Mouse (Mus musculus) midbrain, postnatal 0 days (tissue): ENCODE data around the gene Nfia. TPM values are rescaled to one million over a fixed set of nuclear protein-coding genes. Genes with fewer than 3 reads are reported as not detected.
A peak's percentile ranks its signal among the peaks of the same experiment; 100 is the strongest.

Experiments used
- ATAC-seq: fragments of 200-750 bp; cut with Nextera tagmentation; 2 replicates; pipeline ENCODE4 v1.8.0; 2017; ENCODE audit warnings: moderate number of reproducible peaks, mild to moderate bottlenecking, moderate TSS enrichment, moderate library complexity; ENCODE audit not compliant: low FRiP score
- DNase-seq: peaks from one replicate; pipeline ENCODE4 v3.0.0-alpha.2; 2015; ENCODE audit warnings: low spot score
- H3K27ac ChIP-seq: fragments of 300-500 bp; sonication (generic); 2 replicates; pipeline ENCODE4 v1.5.1; 2014; ENCODE audit warnings: low read depth, mild to moderate bottlenecking, low read length, mixed read lengths
- H3K27me3 ChIP-seq: fragments of 300-500 bp; sonication (generic); 2 replicates; pipeline ENCODE4 v1.6.1; 2014; ENCODE audit warnings: low read length, control low read depth, mixed read lengths; ENCODE audit not compliant: insufficient read depth
- H3K36me3 ChIP-seq: fragments of 300-500 bp; sonication (generic); 2 replicates; pipeline ENCODE4 v1.6.1; 2014; ENCODE audit warnings: low read length, control low read depth, mixed read lengths; ENCODE audit not compliant: insufficient read depth
- H3K4me1 ChIP-seq: fragments of 300-500 bp; sonication (generic); 2 replicates; pipeline ENCODE4 v1.6.1; 2014; ENCODE audit warnings: mild to moderate bottlenecking, control low read depth, antibody characterized with exemption, low read length, mixed read lengths; ENCODE audit not compliant: insufficient read depth
- H3K4me2 ChIP-seq: fragments of 300-500 bp; sonication (generic); 2 replicates; pipeline ENCODE4 v1.6.1; 2014; ENCODE audit warnings: low read depth, mild to moderate bottlenecking, low read length, mixed read lengths; ENCODE audit not compliant: poor library complexity, severe bottlenecking
- H3K4me3 ChIP-seq: fragments of 300-500 bp; sonication (generic); 2 replicates; pipeline ENCODE4 v1.5.1; 2014; ENCODE audit warnings: low read depth, mild to moderate bottlenecking, low read length, moderate library complexity
- H3K9ac ChIP-seq: fragments of 300-500 bp; sonication (generic); replicated peaks from 2 replicates; pipeline ENCODE4 v1.6.1; 2014; ENCODE audit warnings: mild to moderate bottlenecking, low read length, moderate library complexity, mixed read lengths; ENCODE audit not compliant: poor library complexity, severe bottlenecking
- H3K9me3 ChIP-seq: fragments of 300-500 bp; sonication (generic); 2 replicates; pipeline ENCODE4 v1.6.1; 2016; ENCODE audit warnings: low read length, control low read depth
- CTCF ChIP-seq: IDR thresholded peaks from 2 replicates; pipeline ENCODE4 v1.5.1; 2016; ENCODE audit warnings: antibody characterized with exemption, mild to moderate bottlenecking
- WGBS: fragments of 180-500 bp; shearing (Covaris S2); extraction: QIAGEN DNeasy Blood & Tissue Kit; methylation state at CpG from one replicate; pipeline ENCODE4 v1.1.7; 2014; 5-methylcytosine and 5-hydroxymethylcytosine counted together
- polyA plus RNA-seq: library from polyadenylated mRNA; unstranded; fragments of >200 nt; fragmentation: Nextera tagmentation; extraction: Ambion mirVana; gene quantifications from 2 replicates; pipeline ENCODE4 v1.2.1, GENCODE M21; 2015
- total RNA-seq: library from RNA; depleted of rRNA; stranded (reverse); fragments of >200 nt; gene quantifications from 2 replicates; pipeline ENCODE4 v1.2.3, GENCODE M21; 2014; rRNA removed

The Nfia gene
- total and polyA plus RNA-seq, 2 experiments from 2014 or later, result 35.7 to 51.7 TPM

DNA sequence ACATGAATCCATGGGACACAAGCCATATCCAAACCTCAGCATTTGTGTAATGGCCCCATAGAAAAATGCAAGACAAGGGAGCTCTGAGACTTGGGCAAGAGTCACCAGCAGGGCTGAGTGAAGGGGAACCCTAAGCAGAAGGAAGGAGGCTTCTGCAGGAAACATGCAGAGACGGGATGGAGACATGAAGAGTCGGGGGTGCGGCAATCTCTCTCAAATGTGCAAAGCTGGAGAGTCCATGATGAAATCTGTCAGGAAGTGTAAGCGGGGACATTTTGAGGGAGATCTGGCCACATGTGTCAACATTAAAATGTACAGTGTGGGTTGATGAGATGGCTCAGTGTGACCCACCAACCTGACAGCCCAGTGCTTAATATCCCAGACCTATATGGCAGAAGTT, 361.5 kb downstream of the Nfia start:
- ATAC-seq (no peak), DNase-seq (no peak)
- 98% methylated on average over 4 of the region's 4 CpGs for WGBS
- no peak overlapping the region for H3K4me3 ChIP-seq
- TF ChIP-seq CTCF, result no peak
- H3K27ac ChIP-seq, result no peak overlapping the region
- no peak overlapping the region for H3K9ac ChIP-seq
- H3K27me3 ChIP-seq, result no peaks in the 10 kb centered on the region
- H3K36me3 ChIP-seq, result no peaks in the 10 kb centered on the region
- H3K4me2 ChIP-seq, result no peak overlapping the region
- no peaks in the 10 kb centered on the region for H3K9me3 ChIP-seq
- no peaks in the 10 kb centered on the region for H3K4me1 ChIP-seq

DNA sequence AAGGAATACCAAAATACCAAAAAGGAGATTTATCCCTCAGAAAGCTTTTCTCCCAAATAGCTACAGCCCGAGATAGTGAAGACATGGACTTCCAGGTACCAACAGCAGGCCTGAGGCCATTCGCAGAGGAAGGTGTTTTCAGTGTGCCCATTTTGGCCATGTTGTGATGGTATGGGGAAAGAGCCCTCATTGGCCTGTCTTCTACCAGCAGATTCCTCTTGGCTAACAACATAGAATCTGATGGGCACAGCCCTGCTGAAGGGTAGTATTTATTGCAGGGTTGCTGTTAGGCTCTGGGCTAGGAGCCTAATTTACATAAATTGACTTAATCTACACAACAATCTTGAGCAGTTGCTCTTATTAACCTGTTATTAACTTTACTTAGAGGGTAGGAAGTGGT, 363.5 kb downstream of the Nfia start:
- no peak for DNase-seq
- 97% methylated on average over 2 of the region's 2 CpGs for WGBS
- Histone ChIP-seq H3K9ac (no peak overlapping the region), H3K4me2 (no peak overlapping the region), H3K9me3 (no peaks in the 10 kb centered on the region), H3K4me1 (no peaks in the 10 kb centered on the region), H3K36me3 (no peaks in the 10 kb centered on the region), H3K27ac (no peak overlapping the region), H3K4me3 (no peak overlapping the region), H3K27me3 (no peaks in the 10 kb centered on the region)
- no peak for TF ChIP-seq CTCF
- ATAC-seq, result no peak

DNA sequence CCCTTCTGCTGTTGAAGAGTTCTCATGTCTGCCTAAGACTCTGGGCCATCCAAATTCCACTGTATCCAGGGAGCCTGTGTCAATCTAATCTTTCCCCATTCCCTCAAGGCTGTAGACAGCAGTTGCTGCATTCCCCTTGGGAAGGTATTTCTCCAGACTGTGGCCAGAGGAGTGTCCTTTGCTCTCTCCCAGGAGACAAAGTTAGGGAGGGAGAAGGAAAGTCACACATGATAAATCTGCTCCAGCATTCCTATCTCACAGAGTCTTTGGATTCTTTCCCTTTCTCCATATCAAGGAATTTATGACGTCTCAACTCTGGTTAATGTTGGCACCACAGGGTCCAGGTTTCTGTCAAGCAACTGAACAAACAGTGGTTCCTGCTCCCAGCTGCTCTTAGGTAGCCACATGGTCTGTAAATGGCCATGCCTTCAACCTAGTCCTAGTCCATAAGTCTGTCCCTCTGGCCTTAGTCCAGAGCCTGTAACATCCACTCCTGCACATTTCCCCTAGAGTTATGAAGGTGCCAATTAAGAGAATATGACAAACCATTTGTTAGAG, 370.4 kb downstream of the Nfia start:
- Histone ChIP-seq H3K4me1 (no peaks in the 10 kb centered on the region), H3K4me3 (no peak overlapping the region), H3K9ac (no peak overlapping the region), H3K27me3 (no peaks in the 10 kb centered on the region), H3K9me3 (no peaks in the 10 kb centered on the region), H3K27ac (no peak overlapping the region), H3K4me2 (no peak overlapping the region), H3K36me3 (no peaks in the 10 kb centered on the region)
- ATAC-seq (no peak), DNase-seq (no peak)
- 78% methylated on average over 1 of the region's 1 CpGs for WGBS
- TF ChIP-seq CTCF, result no peak

DNA sequence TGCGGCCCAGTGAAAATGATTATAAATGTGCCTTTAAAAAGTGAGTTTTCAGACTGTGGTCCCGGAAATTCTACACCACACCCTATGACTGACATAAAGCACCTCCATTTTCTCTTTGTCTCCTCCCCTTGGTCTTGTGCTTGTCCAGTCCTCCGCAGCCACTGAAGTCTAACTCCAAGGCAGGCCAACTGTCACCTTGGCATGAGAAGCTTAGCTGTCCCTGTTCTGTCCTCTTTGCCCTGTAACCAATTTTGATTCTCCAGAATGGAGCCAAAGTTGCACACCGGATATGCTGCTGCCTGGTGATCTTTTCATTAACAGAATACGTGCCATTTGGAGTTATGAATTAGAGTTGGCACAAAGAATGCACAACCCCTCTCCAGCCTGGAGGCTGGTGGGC, 378.0 kb downstream of the Nfia start:
- H3K27ac ChIP-seq, result no peak overlapping the region
- H3K4me1 ChIP-seq, result no peaks in the 10 kb centered on the region
- 84% methylated on average over 5 of the region's 5 CpGs for WGBS
- no peaks in the 10 kb centered on the region for H3K9me3 ChIP-seq
- H3K27me3 ChIP-seq, result no peaks in the 10 kb centered on the region
- DNase-seq (no peak), ATAC-seq (no peak)
- H3K36me3 ChIP-seq, result no peaks in the 10 kb centered on the region
- H3K4me2 ChIP-seq, result no peak overlapping the region
- no peak overlapping the region for H3K9ac ChIP-seq
- TF ChIP-seq CTCF, result no peak
- H3K4me3 ChIP-seq, result no peak overlapping the region

DNA sequence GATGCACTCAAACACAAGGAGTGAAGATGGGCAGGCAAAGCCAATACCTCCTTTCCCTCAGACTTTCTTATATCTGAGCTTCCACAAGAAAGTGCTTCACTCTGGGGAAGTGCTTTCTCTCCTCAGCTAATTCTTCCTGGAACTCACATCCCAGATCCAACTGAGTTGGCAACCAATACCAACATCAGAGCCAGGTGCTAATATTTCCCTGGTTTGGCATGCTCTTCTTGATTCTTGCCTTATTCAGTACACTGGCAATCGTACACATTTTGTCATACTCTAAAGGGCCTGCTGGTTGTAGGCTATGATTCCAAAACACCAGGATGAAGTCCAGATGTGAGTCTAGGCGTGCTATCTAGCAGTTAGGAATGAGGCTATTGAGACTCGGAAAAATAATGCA, 385.4 kb downstream of the Nfia start:
- no peak overlapping the region for H3K4me3 ChIP-seq
- H3K4me1 ChIP-seq, result no peaks in the 10 kb centered on the region
- no peaks in the 10 kb centered on the region for H3K27me3 ChIP-seq
- no peaks in the 10 kb centered on the region for H3K36me3 ChIP-seq
- DNase-seq, result no peak
- ATAC-seq, result no peak
- H3K9ac ChIP-seq, result no peak overlapping the region
- no peak for TF ChIP-seq CTCF
- WGBS, result 91% methylated on average over 3 of the region's 3 CpGs
- no peaks in the 10 kb centered on the region for H3K9me3 ChIP-seq
- H3K27ac ChIP-seq, result no peak overlapping the region
- no peak overlapping the region for H3K4me2 ChIP-seq

GRCm38 (mm10) chr4:98166379-98166778, 393.8 kb downstream of the Nfia start:
- no peaks in the 10 kb centered on the region for H3K27me3 ChIP-seq
- no peak overlapping the region for H3K27ac ChIP-seq
- no peak for ATAC-seq
- 50% methylated on average over 3 of the region's 3 CpGs for WGBS
- no peak for TF ChIP-seq CTCF
- no peak overlapping the region for H3K4me2 ChIP-seq
- DNase-seq, result peak; percentile 11
- peaks cover 6% of the 10 kb centered on the region for H3K9me3 ChIP-seq
- H3K4me1 ChIP-seq, result no peaks in the 10 kb centered on the region
- H3K9ac ChIP-seq, result no peak overlapping the region
- no peaks in the 10 kb centered on the region for H3K36me3 ChIP-seq
- H3K4me3 ChIP-seq, result no peak overlapping the region

Other genes with a start within 250 kb of the Nfia start
- gene E130114P18Rik, start 5.3 kb downstream of the Nfia start, total RNA-seq, result 8.4 and 13.5 TPM in 2 replicates
- gene E130114P18Rik, start 5.3 kb downstream of the Nfia start, polyA plus RNA-seq, result 13.7 and 16.2 TPM in 2 replicates